Mouse (Mus musculus) monocyte, adult 2 months (primary cell): ENCODE measurements around the gene Sfrp5.
A peak's percentile ranks its signal among the peaks of the same experiment; 100 is the strongest.

Experiments
- DNase-seq, 2 experiments: peaks; one replicate each; pipeline ENCODE4 v3.0.0; 2022; ENCODE audit warnings: low spot score in 2 of 2, low read depth in 1 of 2

The Sfrp5 gene

GRCm38 (mm10) chr19:42198026-42198425 is 4.0 kb downstream of the Sfrp5 start:
- no peak for DNase-seq

GRCm38 (mm10) chr19:42197066-42197465 is 5.0 kb downstream of the Sfrp5 start:
- no peak for DNase-seq

- DNase-seq: no peak
These were observed 5.7 kb downstream of the Sfrp5 start for GRCm38 (mm10) chr19:42196378-42196777.

- DNase-seq: no peak
These were observed 8.7 kb downstream of the Sfrp5 start for GRCm38 (mm10) chr19:42193311-42193710.

- peak in 1 of 2 experiments; percentile 17 for DNase-seq
These were observed 11.6 kb downstream of the Sfrp5 start for GRCm38 (mm10) chr19:42190494-42190893.

- no peak for DNase-seq
These were observed 12.3 kb downstream of the Sfrp5 start for GRCm38 (mm10) chr19:42189735-42190134.

- DNase-seq: no peak
These were observed 19.4 kb downstream of the Sfrp5 start for GRCm38 (mm10) chr19:42182673-42183072.

GRCm38 (mm10) chr19:42179356-42179755 is 22.7 kb downstream of the Sfrp5 start:
- DNase-seq: no peak

- DNase-seq: no peak
These were observed 24.6 kb downstream of the Sfrp5 start for GRCm38 (mm10) chr19:42177461-42177860.

GRCm38 (mm10) chr19:42176841-42177240 is 25.2 kb downstream of the Sfrp5 start:
- no peak for DNase-seq

- peak; percentile 56 to 83 for DNase-seq
These were observed 31.8 kb downstream of the Sfrp5 start for GRCm38 (mm10) chr19:42170025-42170969.

GRCm38 (mm10) chr19:42169322-42169975 is 32.6 kb downstream of the Sfrp5 start:
- DNase-seq: no peak

GRCm38 (mm10) chr19:42167489-42167888 is 34.6 kb downstream of the Sfrp5 start:
- DNase-seq: no peak

GRCm38 (mm10) chr19:42166766-42167165 is 35.3 kb downstream of the Sfrp5 start:
- no peak for DNase-seq

- DNase-seq: peak; percentile 50 to 62
These were observed 35.9 kb downstream of the Sfrp5 start for GRCm38 (mm10) chr19:42166130-42166529.

- DNase-seq: no peak
These were observed 37.9 kb downstream of the Sfrp5 start for GRCm38 (mm10) chr19:42164188-42164587.

GRCm38 (mm10) chr19:42163764-42164163 is 38.3 kb downstream of the Sfrp5 start, which contains the start of gene Zfyve27:
Gene Zfyve27 (plus strand): TSS chr19:42163951.
- DNase-seq: no peak

- DNase-seq: no peak
These were observed 43.6 kb downstream of the Sfrp5 start for GRCm38 (mm10) chr19:42158246-42159017.

GRCm38 (mm10) chr19:42157493-42158237 is 44.4 kb downstream of the Sfrp5 start:
- no peak for DNase-seq

GRCm38 (mm10) chr19:42151990-42152389 is 50.1 kb downstream of the Sfrp5 start:
- peak in 1 of 2 experiments; percentile 69 for DNase-seq

- DNase-seq: no peak
These were observed 53.5 kb downstream of the Sfrp5 start for GRCm38 (mm10) chr19:42148569-42148860.
